Mouse (Mus musculus) frontal cortex, postnatal 25 days (tissue): ENCODE results near the gene Foxk1.

Experiments
- DNase-seq, 2 experiments: peaks; one replicate each; pipeline ENCODE4 v3.0.0; 2022; ENCODE audit warnings: low spot score in 2 of 2

Gene Foxk1

DNA sequence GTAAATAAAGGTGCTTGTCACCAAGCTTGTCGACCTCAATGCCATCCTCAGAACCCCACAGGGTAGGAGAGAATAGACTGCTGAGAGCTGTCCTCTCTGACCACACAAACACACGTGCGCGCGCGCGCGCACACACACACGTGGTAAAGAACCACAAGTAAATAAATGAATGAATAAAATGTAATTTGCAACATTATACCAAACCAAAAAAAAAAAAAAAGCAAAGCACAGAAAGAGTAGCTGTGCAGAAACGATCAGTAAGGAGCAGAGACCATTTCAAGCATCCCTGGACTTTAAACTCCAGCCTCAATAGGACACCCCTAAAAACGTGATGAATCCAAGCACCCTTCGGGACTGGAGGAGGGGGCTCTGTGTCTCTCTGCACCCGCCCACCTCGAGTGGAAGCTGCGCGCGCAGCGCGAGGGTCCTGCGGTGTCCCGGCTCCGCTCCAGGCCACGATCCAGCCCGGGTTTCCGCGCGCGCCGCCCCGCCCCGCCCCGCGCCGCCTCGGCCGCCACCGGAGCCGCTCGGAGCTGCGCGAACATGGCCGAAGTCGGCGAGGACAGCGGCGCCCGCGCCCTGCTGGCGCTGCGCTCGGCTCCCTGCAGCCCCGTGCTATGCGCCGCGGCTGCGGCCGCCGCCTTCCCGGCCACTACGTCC lies at the start of gene Foxk1:
Foxk1 (plus strand) TSS at position 517 of the 660 bp plus-strand sequence.
- DNase-seq, result peak; percentile 94 to 96

GRCm38 (mm10) chr5:142352336-142352892 lies 48.9 kb upstream of the Foxk1 start:
- DNase-seq, result no peak

DNA sequence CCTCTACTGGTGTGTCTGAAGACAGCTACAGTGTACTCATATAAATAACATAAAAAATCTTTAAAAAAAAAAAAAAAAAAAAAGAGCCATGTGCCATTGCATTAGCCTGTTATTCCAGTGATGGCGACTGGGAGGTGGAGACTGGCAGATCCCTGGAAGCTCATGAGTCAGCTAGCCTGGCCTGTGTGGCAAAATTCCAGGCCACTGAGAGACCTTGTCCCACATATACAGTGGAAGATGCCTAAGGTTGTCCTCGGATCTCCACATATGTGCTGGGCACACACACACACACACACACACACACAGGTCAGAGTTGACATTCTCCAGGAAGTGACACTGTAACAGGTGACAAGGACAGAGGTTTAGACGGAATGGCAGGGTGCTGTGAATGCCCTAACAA lies 46.2 kb upstream of the Foxk1 start:
- DNase-seq, result no peak

GRCm38 (mm10) chr5:142361166-142361565 lies 40.1 kb upstream of the Foxk1 start:
- DNase-seq, result no peak

- no peak for DNase-seq
These were observed 38.4 kb upstream of the Foxk1 start for GRCm38 (mm10) chr5:142362894-142363293.

- no peak for DNase-seq
These were observed 37.2 kb upstream of the Foxk1 start for GRCm38 (mm10) chr5:142364095-142364494.

DNA sequence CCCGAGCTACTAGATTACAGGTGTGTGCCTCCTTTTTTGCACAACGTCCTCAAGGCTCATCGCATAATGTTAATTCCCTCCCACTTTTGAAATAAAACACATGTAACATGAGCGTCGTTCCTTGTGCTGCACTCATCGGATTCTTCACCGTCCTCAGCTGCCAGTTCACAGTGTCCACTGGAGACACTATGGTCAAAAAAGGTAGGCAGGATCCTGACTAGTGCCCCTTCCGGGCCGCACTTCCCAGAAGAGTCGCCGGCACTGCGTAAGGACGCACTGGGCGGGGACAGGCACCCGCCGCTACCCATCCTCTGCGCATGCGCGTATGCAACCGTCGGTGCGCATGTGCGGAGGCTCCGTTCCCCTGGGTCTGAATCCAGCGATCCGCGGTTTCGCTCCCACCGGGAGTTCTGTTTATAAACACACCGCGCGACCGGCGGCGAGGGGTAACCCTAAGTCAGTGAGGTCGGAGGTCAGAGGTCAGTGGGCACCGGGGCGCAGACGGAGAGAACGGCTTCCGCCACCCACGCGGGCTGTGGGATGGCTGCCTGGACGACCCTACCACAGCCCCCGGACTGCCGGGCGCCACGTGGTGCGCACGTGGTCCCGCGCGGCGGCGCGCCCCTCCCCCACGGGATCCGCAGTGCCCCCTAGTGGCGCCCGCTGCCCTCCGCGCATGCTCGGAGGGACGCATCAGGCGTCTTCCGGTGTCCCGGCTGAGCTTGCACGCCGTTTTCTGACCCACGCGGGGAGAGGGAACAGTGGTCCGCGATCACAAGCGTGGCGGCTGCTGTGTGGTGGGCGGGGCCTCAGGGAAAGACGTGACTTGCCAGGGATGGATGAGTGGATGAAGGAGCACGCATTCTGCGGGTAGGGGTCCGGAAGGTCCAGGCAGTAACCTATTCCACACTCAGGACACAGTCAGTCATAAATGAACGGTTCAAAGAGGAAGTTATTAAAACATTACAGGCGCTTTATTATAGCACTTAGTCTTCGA lies 33.9 kb upstream of the Foxk1 start:
- DNase-seq, result peak; percentile 100

GRCm38 (mm10) chr5:142368122-142368521 lies 33.2 kb upstream of the Foxk1 start:
- no peak for DNase-seq

- DNase-seq, result no peak
These were observed 30.7 kb upstream of the Foxk1 start for GRCm38 (mm10) chr5:142370406-142371171.

DNA sequence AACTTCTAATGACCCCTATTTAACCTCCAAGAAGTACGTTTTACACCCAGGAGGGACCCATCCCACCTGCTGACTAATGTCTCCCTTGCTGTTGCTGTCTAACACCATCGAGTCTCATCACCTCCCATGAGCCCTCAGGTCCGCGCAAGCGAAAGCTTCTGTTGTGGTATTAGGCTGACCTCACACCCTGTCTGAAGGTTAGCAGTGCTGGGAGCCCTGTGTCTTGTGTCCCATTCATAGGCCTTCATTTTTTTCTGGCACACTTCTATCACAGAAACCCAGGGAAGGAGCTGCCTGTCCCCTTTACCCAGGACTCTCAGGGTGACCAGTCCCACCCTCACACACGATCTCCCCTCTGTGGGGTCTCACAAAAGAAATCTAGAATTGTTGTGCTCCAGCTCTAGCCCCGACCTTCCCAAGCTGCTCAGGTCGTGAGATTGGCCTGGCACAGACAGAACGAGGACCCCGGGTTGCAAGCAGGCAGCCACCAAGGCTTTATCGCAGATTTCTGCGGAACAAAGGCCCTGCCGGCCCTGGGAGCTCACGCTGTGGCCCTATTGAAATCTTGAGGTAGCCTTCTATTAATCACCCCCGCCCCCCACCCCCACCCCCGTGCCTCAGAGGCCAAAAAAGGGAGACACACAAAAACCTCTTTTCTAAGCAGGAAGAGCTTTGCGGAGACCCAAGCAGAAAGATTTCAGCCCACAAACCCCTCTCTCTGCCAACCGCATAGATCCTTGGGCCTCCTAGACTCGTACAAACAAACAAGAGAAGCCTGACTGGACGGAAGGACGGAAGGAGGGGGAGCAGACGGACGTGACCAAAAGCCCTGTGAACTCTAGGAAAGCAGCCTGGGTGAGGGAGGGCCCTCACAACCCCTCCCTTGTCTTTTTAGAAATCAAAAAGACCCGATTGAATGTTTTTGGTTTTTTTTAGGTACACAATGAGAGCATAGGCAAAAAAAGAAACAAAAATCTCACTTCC lies 29.8 kb upstream of the Foxk1 start:
- no peak for DNase-seq

- DNase-seq, result no peak
These were observed 29.1 kb upstream of the Foxk1 start for GRCm38 (mm10) chr5:142372207-142372606.

- no peak for DNase-seq
These were observed 27.0 kb upstream of the Foxk1 start for GRCm38 (mm10) chr5:142374343-142374742.

DNA sequence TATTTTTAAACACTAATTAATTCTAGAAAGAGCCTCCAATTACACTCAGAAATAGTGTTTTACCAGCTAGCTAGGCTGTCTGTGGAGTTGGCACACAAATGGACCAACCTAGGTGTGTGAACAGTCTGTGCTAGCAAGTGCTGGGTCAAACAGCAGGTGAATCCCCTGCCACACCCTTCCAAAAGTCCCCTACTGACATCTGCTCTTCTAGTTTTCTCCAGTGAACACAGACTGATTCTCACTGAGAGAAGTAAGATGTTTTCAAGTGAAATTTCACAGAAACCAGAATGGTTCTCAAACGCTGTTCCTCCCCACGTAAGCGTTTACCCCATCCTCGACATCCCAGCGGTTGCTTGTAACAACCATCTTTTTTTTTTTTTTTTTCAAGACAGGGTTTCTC lies 25.7 kb upstream of the Foxk1 start:
- no peak for DNase-seq

GRCm38 (mm10) chr5:142376071-142376470 lies 25.2 kb upstream of the Foxk1 start:
- DNase-seq, result no peak

GRCm38 (mm10) chr5:142378068-142378467 lies 23.2 kb upstream of the Foxk1 start:
- DNase-seq, result no peak

GRCm38 (mm10) chr5:142380491-142380890 lies 20.8 kb upstream of the Foxk1 start:
- DNase-seq, result no peak

- no peak for DNase-seq
These were observed 16.2 kb upstream of the Foxk1 start for GRCm38 (mm10) chr5:142384911-142385660.

- DNase-seq, result no peak
These were observed 15.0 kb upstream of the Foxk1 start for GRCm38 (mm10) chr5:142386329-142386728.

DNA sequence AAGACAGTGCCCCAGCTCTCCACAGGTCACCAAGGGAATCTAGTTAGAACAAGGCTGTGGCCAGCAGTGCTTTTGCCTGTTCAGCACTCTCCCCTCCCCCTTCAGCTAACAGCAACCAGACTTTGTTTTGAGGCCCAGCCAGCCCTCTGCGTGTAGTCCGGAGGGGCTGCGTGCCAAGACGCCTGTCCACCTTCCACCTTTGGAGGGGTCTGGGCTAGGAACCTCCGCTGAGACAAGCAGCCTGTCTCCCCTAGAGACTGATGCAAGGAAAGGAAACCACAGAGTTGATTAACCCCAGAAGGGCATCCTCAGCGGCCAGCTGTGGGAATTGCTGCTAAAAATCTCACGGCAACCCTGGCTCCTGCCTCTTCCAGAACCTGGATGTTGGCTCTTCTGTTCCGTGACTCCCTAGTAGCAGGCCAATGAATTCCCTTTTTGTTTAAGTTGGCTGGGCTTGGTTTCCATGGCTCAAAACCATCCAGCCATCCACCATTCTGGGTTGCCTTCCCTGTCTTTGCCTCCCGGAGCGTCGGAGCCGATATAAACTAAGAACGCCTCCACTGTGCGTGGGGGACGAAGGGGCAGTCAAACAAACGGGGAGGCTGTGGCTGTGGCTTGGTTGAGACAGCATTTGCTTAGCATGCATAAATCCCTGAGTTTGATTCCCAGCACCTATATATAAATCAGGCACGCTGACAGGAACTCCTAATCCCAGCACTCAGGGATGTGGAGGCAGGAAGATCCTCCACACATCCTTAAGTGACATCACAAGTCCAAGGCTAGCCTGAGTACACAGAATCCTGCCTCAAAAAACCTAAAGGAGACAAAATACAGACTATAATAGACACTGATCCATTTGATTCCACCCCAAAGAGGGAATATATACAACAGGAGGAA lies 14.3 kb upstream of the Foxk1 start:
- DNase-seq, result no peak
